Mouse (Mus musculus) layer of hippocampus, postnatal 10 days (tissue): ENCODE results near the gene Lmo7. TPM values are rescaled to one million over a fixed set of nuclear protein-coding genes. Genes with fewer than 3 reads are reported as not detected.

ENCODE experiments used
- DNase-seq, 2 experiments: peaks; one replicate each; pipeline ENCODE4 v3.0.0; 2021; ENCODE audit warnings: low spot score in 2 of 2
- total RNA-seq, 2 experiments: library from RNA; stranded (reverse); gene quantifications; 2 replicates each; pipeline ENCODE4 v1.2.3; 2021

Gene Lmo7
- total RNA-seq, 2 experiments from 2014 or later = 117 TPM

GRCm38 (mm10) chr14:101870171-101870902 is 140.6 kb downstream of the Lmo7 start:
- DNase-seq = peak in 1 of 2 experiments; percentile 18

DNA sequence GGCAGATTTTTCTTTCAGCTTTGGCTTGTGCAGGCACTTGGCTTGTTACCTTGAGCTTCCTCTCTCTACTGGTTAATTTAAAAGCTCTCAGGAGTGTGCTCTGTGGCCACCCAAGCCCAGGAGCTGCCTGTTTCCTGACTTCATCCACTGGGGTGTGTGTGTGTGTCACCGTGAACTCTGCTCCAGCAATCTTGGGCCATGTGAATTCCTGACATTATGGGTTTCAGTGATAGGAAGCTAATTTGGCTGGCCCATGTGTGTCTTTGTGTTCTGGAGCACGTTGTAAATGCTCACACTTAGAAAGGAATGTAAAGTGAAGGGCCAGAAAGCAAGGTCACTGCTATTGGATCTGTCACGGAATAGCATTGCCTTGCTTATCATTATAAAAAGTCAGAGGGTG is 143.1 kb downstream of the Lmo7 start:
- no peak for DNase-seq

- no peak for DNase-seq
Observed at GRCm38 (mm10) chr14:101878346-101879049, 148.7 kb downstream of the Lmo7 start.

DNA sequence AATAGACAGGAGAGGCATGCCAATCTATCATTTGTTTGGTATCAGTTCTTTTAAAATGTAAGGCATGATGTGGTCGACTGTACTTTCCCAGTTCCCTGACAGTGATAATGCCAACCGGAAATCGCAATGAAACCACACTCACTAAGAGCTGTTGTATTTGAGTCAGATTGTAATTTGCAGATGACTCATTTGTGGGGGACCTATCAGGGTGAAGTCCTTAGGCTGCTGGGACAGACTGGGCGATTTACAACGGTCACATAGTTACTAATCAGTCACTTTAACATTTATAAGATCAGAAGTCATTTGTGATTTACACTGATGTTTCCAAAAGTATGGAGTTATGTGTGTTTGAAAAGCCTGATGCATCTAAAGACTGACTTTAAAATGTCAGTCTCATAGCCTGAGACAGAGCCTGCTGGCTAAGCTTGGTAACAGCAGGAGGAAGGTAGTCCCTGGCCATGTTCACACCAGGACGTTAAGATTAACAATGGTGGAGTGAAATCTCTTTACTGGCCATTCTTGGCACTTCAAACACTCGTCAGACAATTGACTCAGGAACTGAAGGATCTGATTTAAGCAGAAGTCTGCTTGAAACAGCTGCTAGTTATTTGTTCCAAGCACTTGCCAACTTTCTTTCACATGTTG is 149.4 kb downstream of the Lmo7 start:
- no peak for DNase-seq

- no peak for DNase-seq
Observed at GRCm38 (mm10) chr14:101882966-101883365, 153.2 kb downstream of the Lmo7 start.

DNA sequence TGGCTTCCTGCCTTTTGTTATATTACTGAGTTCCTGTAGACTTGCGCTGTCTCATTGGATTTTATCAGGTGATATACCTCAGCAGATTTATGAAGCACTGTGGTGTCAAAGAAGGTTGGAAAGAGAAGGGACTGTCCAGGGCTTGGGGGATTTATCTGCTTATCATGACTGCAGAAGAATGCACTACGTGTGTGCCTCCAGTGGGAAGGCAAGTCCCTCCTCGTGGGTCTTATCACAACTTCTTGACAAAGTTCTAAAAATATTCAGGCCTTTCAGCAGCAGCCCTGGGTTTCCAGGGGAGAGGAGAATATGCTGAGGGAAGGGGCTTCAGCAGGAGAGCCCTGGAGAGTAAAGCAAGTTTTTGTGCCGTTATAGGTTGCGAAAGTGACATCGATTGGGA is 154.0 kb downstream of the Lmo7 start:
- no peak for DNase-seq

GRCm38 (mm10) chr14:101886320-101886719 is 156.6 kb downstream of the Lmo7 start:
- DNase-seq = no peak

- DNase-seq = no peak
Observed at GRCm38 (mm10) chr14:101891903-101892448, 162.2 kb downstream of the Lmo7 start.

- no peak for DNase-seq
Observed at GRCm38 (mm10) chr14:101892496-101892895, 162.7 kb downstream of the Lmo7 start.

DNA sequence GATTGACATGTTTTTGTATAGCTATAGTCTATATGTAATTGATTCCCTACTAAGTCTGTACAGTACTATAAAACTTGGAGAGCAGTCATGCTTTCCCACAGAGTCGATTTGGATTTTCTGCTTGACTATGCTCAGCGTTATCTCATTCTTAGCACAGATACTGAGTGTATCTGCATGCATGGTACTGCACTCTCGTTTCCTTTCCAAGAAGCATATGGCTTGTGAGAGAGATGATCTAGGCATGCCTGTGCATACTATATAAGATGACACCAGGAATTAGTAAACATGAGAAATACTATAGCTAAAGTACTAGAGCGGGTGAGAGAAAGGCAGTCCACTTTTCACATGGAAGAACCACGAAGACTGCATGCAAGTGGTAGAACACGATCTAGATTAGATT is 163.5 kb downstream of the Lmo7 start:
- no peak for DNase-seq

DNA sequence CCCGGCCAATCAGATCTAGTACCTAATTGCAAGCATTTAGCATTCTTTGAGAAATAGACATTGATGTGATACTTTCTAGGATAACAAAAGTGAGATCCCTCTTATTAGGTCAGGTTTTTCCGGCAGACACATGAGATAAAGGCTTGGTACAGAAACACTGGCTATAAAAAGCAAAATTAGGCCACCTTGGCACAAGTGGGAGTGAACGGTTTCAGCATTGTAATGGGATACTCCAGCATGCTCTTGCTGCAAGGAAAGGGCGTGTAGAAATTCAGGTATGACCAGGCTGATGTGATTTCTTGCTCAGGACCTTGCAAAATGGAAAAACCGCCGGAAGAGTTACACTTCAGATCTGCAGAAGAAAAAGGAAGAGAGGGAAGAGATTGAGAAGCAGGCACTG is 168.5 kb downstream of the Lmo7 start:
- no peak for DNase-seq

- DNase-seq = no peak
Observed at GRCm38 (mm10) chr14:101901496-101901895, 171.7 kb downstream of the Lmo7 start.

- DNase-seq = no peak
Observed at GRCm38 (mm10) chr14:101901976-101902375, 172.2 kb downstream of the Lmo7 start.

GRCm38 (mm10) chr14:101903722-101904121 is 174.0 kb downstream of the Lmo7 start:
- peak in 1 of 2 experiments; percentile 19 for DNase-seq

DNA sequence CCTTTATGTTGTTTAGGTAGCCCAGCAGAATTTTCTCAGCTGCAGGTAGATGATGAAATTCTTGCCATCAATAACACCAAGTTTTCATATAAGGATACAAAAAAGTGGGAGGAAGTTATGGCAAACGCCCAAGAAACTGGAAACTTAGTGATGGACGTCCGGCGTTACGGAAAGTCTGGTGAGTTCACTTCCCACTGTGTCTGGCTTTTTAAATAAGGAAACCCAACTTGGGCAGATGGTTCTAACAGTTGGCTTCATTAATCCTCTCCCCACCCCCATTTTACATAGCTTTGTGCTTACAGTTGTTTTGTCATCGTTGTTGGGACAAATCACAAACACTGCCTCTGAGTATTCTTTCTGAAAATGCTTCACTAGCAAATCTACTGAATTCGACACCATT is 182.2 kb downstream of the Lmo7 start:
- DNase-seq = no peak

DNA sequence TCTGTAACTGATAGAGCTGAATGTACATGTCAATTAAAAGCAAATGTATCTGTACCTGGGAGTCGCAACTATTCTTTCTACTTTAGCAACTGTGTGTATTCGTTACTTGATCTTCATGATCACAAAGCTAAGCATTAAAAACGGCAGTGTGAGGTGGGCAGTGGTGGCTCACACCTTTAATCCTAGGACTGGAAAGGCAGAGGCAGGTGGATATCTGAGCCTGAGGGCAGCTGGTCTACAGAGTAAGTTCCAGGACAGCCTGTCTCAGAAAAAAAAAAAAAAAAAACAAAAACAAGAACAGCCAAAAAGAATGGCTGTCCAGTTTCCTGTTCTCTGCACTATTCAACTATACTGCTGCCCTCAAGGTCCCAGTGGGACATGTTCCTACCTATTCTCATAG is 182.6 kb downstream of the Lmo7 start:
- DNase-seq = no peak

GRCm38 (mm10) chr14:101914321-101914720 is 184.6 kb downstream of the Lmo7 start:
- DNase-seq = no peak

- no peak for DNase-seq
Observed at GRCm38 (mm10) chr14:101915867-101916266, 186.1 kb downstream of the Lmo7 start.

GRCm38 (mm10) chr14:101918471-101918870 is 188.7 kb downstream of the Lmo7 start:
- no peak for DNase-seq

- DNase-seq = no peak
Observed at GRCm38 (mm10) chr14:101927646-101928244, 198.0 kb downstream of the Lmo7 start.
